Mouse (Mus musculus) spleen, postnatal 4 days (tissue): ENCODE results near the gene Lhx9.
A peak's percentile ranks its signal among the peaks of the same experiment; 100 is the strongest.

Experiments used
- DNase-seq, 2 experiments: peaks; one replicate each; pipeline ENCODE4 v3.0.0; 2022; ENCODE audit warnings: low spot score in 2 of 2

Lhx9 gene

DNA sequence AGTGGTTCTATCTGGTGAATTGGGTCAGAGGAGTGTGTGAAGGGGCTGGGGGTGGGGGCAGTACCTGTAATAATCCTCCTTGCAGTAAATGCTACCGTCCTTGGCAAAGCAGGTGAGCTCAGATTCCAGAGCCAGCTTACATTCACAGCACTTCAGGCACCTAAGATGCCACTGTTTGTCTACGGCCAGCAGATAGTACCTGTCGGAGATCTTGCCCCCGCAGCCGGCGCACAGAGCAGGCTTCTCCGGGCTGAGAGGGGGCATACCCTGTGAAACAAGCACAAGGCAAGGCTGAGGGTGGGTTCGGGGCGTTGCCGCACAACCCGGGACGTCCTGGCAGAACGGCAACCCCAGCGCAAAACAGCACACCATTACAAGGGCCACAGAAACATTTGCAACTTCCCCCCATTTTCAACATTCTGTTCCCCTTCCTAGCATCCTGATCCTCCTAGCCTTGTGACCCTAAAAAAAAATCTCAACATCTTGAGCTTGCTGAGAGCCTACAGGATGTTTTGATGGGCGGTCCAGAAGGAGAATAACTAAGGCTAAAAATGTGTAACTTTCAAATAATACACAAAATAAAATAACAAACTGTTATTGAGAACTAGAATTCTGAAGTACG lies 8.5 kb downstream of the Lhx9 start:
- DNase-seq, result no peak

DNA sequence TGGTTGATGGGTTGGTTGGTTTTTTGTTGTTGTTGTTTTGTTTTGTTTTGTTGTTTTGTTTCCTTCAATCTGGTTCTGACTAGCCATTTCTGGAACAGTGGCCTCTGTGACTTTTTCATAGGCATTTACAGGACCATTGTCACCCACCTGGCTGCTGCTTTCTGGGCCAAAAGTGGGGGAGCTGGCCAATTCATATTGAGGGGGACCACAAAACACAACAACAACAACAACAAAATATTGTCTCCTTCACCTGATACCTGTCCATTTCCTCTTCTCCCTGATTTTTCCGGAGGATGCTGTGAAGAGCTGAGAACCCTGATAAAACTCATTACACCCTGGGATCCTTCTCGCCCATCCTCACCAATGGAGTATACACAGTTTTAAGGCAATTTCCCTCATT lies 9.1 kb downstream of the Lhx9 start:
- no peak for DNase-seq

DNA sequence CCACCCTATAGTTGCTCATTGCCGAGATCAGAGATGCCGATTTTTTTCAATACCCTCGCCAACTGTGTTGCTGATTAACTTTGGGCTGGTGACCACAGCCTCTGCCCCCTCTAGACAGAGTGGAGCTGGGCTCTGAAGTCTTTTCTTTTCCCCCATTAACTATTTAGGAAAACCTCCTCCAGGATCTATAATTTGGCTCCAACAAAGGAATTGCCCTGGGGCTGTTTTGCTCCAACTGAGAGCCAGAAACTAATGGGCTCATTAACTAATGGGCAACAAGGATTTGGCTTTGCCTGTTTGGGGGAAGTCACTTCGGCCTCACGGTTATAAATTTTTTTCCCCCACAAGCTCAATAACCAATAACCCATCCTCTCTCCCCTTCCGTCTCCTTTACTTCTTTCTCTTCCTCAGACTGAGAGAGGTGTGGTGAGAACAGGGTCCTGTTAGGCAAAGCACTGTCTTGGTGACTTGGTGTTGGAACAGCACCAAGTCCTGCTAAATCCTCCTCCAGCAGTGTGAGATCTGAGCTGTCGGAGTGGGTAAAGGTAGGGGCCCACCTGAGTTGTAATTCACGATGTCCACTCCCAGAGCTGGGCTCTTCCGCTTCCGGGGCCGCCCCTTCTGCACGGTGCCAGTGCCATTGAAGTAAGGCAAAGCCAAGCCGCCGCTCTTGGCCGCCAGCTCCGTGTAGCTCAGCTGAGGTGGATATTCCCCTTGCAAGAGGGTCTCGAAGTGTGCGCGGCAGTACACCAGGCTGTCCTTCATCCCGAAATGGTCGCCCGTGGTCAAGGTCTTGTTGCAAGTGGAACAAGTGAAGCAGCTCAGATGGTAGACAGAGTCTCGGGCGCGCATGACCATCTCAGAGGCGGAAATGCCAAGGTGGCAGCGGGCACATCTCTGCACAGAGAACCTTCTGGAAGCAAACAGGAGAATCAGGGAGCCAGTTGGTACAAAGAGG lies 10.3 kb downstream of the Lhx9 start:
- DNase-seq, result no peak

GRCm38 (mm10) chr1:138835355-138835900 lies 12.9 kb downstream of the Lhx9 start:
- no peak for DNase-seq

GRCm38 (mm10) chr1:138831309-138831708 lies 17.1 kb downstream of the Lhx9 start:
- DNase-seq, result no peak

DNA sequence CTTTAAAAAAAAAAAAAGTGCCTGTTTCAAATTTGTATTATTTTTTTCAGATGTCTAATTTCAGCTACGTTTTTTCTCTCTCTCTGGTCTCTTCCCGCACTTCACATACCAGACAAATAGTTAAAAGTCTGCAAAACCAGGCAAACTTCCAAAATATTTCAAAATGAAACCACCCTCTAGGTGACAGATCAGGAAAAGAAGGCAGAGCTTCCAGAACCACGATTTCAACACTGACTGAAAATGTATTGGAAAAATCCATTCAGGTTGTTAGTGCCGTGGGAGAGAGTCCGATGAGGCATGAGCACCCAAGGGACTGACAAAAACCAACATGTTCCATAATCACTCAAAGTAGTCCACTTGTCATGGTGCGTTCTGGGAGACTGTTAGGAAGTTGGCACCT lies 21.5 kb downstream of the Lhx9 start:
- DNase-seq, result no peak

GRCm38 (mm10) chr1:138822985-138823322 lies 25.4 kb downstream of the Lhx9 start:
- no peak for DNase-seq

DNA sequence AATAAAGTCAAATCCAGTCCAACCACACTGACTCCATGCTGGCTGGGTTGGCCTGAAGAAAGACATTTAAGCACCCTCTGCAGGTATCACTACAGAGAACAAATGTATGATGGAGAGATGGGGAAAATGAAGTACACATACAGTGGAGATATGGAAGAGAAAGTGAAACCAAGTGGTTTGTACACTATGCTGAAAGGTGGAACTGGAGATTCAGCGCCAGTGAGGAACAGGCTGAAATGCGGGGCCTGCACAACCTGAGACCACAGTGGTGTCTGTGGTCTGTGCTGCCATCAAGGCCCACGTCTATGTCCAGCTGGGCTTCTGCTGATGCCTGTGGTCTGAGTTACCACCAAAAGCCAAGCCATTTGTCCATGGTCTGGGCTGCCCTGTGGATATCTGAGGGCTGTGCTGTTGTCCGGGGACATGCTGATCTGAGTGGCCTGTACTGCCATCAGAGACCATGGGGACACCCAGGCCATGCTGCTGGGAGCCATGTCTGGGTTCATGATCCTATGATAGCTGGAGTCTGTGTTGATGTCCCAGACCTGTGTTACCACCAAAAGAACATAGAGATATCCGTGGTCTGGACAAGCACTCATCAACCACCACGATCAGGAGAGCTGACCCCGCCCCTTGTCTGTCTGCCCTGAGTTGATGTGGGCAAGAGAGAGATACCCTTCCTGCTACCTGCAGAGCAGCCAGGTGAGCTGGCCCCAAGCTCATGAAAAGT lies 26.0 kb downstream of the Lhx9 start:
- DNase-seq, result no peak

- DNase-seq, result no peak
These were observed 46.6 kb downstream of the Lhx9 start for GRCm38 (mm10) chr1:138801732-138802131.

DNA sequence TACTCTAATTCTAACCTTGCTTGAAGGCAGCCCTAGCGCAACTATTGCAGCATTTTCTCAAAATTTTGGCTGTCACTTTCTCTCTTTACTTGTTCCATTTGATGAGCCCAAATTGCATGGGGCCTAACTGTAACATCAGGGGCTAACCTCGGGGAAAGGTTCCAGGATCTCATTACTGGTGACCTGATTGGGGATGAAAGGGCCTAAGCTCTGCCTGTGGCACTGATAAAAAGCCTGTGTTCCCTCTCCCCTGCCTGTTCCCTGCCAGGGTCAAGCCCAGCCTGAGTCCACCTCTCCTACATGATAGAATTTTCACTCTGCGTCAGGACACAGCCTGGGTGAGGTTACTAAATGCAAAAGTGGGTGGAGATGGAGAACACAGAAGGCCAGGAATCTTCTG lies 47.1 kb downstream of the Lhx9 start:
- DNase-seq, result no peak

GRCm38 (mm10) chr1:138799692-138800314 lies 48.6 kb downstream of the Lhx9 start:
- DNase-seq, result no peak

GRCm38 (mm10) chr1:138798110-138798509 lies 50.3 kb downstream of the Lhx9 start:
- no peak for DNase-seq

- DNase-seq, result peak in 1 of 2 experiments; percentile 12
These were observed 62.5 kb downstream of the Lhx9 start for GRCm38 (mm10) chr1:138785856-138786255.

DNA sequence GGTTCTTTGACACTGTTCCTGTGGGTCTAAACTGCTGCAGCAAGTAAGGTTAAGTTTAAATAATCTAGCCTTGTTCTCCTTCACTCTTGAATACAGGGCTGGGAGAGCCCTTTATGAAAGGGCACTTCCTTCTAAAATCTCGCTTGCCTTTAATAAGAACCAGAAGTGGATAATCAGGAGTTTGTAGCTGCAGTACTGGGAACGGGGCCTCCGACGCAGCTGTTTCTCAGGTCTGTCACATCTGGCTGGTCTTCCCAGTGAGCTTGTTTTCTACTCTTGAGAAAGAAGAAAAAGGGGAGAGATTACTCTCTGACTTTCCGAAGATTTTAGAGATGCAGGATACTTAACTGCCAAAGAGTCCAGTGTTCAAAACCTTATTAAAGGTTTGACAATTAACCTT lies 64.4 kb downstream of the Lhx9 start:
- DNase-seq, result no peak
